Mouse (Mus musculus) C2C12 (cell line): ENCODE measurements at regions not wholly inside any gene's neighbourhood (a gene's known extent, or its start where the extent isn't known, plus 50 kb on each side); places are given as distances from the start of the nearest gene placed in this dataset.

Experiments
- CTCF ChIP-seq: IDR thresholded peaks from one replicate; pipeline ENCODE4 v1.5.1; 2011; ENCODE audit not compliant: control insufficient read depth, insufficient read depth, insufficient read length
- MAX ChIP-seq: IDR thresholded peaks from one replicate; pipeline ENCODE4 v1.6.1; 2011; ENCODE audit warnings: mild to moderate bottlenecking, control low read depth
- USF1 ChIP-seq: IDR thresholded peaks from one replicate; pipeline ENCODE4 v1.6.1; 2011; ENCODE audit warnings: low read depth, mild to moderate bottlenecking, control low read depth, moderate library complexity

DNA sequence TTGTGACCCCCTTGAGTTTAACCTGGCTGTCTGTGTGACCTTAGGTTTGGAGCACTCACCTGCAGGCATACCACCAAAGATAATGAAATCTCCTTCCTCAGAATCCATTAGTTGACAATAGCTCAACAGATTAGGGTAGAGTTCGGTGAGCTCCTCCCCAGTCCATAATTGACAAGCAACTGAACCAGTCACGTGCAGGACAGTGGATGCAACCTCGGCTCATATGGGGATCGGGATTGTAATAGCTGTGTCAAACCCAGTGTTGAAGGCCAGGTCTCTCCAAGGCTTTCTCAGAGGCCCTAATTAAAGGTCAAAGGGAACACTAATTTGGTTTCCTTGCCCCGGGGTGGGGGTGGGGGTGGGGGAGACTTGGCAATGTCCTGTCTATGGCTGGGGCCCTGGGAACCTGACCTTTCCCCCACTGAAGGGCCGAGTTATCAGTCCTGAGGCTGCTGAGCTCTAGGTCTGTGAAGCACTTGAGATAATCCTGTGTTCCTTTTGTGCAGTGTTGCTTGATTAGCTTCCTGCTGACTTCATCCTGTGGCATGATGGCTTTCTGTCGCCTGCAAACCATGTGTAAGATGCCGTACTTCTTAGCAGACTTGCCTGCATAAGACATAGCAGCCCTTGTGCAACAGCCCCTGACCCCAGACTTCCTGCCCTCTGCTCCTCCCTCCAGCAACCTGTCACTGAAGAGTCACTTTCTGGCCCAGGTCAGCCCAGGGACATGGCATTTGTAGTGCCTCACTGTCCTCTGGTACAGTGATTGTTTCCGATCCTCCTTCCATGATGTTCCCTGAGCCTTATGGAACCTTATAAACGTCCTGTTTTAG, 191.3 kb upstream of the Ctbp2 start:
- TF ChIP-seq CTCF: no peak
- TF ChIP-seq USF1: no peak
- no peak for TF ChIP-seq MAX
